Mouse (Mus musculus): ENCODE results near the gene Stac.

Stac gene

DNA sequence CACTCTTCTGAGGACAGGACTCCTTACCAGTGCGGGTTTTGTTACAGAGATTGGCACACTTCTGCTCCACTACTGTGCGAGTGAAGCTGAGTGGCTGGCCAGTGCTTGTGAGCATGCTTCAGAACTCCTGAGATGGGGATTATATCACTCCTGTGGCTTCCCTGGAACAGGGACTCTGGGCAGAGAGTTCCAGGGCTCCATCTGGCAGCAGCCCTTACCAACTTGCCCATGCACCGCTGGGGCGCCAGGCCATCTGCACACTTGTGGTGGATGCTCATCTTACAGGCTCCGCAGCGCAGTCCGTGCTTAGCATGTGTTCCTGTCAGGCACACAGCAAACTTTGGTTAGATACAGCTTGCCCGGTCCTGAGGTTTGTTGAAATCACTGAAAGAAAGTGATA, 83.5 kb downstream of the Stac start:
- in situ Hi-C loops (cut with MboI) = no loop called here

DNA sequence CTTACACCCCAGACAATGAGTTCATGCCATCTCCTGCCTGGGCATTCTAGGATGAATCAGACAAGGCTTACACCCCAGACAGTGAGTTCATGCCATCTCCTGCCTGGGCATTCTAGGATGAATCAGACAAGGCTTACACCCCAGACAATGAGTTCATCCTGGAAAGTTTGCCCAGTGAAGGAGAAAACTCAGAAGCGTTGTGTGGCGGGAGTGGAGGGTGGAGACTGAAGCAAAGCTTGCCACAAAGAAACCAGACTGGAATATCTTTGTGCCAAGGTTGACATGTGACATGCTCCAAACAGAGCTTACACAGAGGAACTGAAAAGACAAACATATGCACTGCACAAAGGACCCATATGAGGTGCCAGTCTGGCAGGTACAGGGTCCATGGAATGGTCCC, 102.6 kb downstream of the Stac start:
- in situ Hi-C loops (cut with MboI) = no loop called here

GRCm38 (mm10) chr9:111578784-111579183, 111.4 kb downstream of the Stac start:
- in situ Hi-C loops (cut with MboI) = no loop called here

GRCm38 (mm10) chr9:111577453-111577852, 112.7 kb downstream of the Stac start:
- in situ Hi-C loops (cut with MboI) = no loop called here

GRCm38 (mm10) chr9:111575889-111576288, 114.3 kb downstream of the Stac start:
- in situ Hi-C loops (cut with MboI) = no loop called here

DNA sequence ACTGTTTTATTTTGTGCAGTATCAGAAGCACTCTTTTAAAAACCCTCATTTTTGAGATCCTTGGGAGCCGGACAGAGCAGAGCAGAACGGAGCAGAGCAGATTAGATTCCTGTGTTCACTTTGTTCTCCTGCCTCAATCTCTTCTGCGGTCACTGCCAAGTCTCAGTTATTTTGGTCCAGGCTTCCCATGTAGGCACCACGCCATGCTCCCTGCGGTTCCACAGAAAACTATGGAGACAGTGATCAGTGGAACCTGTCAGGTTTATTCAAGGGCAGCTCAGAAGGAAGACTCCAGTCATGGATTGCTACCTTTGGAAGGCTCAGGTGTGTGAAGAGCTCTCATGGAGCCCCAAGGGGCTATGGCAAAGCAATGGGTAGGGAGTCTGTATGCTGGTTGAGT, 116.3 kb downstream of the Stac start:
- in situ Hi-C loops (cut with MboI) = loop anchor here (25.0 kb wide), 1 partner anchor 338 kb away; no protein-coding TSS in a partner anchor

DNA sequence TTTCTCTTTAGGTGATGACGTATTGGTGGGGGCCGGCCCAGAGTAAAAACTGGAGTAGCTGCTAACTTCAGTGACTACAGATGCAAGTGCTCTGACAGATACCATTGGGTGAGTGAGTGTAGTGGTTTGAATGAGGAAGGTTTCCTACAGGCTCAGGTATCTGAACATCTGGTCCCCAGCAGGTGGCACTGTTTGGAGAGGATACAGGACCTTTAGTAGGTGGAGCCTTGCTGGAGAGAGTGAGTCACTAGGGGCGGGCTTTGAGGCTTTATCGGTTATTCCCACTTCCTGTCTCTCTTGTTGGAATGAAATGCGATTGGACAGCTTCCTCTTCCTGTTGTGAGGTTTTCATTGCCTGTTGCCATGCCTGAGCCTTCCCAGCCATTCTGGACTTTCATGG, 118.5 kb downstream of the Stac start:
- in situ Hi-C loops (cut with MboI) = loop anchor here (25.0 kb wide), 1 partner anchor 341 kb away; no protein-coding TSS in a partner anchor

DNA sequence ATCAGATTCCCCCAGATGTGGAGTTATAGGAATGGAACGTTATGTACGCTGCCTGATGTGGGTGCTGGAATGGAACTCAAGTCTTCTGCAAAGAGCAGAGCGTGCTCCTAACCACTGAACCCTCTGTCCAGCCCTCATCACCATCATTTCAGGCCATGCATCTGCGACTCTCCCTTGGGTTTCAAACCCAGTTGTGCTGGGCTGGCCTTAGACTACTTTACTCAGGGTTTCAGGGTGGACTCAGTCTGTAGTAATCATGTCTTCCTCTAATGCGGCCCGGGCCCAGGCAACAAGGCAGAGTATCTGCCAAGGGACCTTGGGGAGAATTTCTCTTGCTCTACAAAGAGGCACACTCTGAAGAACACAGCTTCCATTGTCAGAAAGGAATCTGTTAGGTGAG, 126.0 kb downstream of the Stac start:
- in situ Hi-C loops (cut with MboI) = loop anchor here (25.0 kb wide), 1 partner anchor 348 kb away; no protein-coding TSS in a partner anchor

DNA sequence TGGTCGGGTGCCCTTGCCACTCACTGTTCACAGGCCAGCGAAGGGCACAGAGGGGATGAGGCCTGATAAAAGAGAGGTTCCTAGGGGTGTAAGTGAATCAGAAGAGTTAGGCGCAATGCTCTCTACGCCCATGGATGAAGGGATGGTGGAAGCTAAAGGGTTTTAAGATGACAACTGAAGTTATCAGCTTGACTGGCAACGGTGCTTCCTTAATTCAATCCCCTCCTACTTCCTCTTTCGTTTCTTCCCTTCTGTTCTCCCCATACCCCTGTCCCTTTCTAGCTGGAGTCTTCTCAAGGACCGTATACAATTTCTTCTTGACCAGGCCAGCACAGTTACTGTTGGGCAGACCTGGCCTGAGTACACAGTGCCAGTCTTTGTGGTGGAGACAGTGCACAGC, 126.9 kb downstream of the Stac start:
- in situ Hi-C loops (cut with MboI) = loop anchor here (25.0 kb wide), 1 partner anchor 349 kb away; no protein-coding TSS in a partner anchor

DNA sequence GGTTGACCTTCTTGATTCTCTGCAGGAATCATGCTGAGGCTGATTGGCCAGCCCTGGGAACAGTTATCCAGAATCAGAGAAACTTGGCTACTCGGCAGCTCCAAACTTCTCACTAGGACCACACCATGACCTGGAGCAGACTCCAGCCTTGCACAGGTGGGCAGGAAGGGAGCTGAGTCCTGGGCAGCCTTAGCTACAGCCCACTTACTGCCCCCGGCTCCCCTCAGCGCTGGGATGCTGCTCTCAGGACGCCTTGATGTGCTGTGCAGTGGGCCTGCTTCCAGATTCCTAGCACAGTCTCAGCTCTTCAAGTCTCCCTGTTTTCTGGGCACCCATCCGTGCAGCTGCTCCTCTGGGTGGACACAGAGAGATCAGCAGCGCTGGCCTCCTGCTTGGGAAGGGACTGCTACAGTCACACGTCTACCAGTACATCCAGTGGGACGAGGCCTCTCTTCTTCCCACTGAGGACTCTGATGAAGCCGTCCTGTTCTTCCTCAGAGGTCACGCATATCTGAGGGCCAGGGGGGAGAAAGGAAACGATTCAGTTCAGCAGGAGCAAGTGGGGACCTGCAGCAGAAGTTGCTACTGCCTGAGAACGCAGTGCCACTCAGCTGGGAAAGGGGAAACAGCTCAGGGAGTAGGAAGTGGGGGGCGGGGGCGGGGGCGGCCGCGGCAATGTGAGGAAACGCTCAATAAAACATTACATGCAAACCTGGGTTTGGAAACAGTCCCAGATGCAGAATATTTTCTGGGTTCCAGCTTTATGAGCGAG, 127.7 kb downstream of the Stac start:
- in situ Hi-C loops (cut with MboI) = loop anchor here (25.0 kb wide), 1 partner anchor 350 kb away; no protein-coding TSS in a partner anchor

GRCm38 (mm10) chr9:111556699-111557098, 133.4 kb downstream of the Stac start:
- in situ Hi-C loops (cut with MboI) = loop anchor here (25.0 kb wide), 1 partner anchor 356 kb away; no protein-coding TSS in a partner anchor

GRCm38 (mm10) chr9:111552865-111553264, 137.3 kb downstream of the Stac start:
- in situ Hi-C loops (cut with MboI) = loop anchor here (25.0 kb wide), 1 partner anchor 359 kb away; no protein-coding TSS in a partner anchor

DNA sequence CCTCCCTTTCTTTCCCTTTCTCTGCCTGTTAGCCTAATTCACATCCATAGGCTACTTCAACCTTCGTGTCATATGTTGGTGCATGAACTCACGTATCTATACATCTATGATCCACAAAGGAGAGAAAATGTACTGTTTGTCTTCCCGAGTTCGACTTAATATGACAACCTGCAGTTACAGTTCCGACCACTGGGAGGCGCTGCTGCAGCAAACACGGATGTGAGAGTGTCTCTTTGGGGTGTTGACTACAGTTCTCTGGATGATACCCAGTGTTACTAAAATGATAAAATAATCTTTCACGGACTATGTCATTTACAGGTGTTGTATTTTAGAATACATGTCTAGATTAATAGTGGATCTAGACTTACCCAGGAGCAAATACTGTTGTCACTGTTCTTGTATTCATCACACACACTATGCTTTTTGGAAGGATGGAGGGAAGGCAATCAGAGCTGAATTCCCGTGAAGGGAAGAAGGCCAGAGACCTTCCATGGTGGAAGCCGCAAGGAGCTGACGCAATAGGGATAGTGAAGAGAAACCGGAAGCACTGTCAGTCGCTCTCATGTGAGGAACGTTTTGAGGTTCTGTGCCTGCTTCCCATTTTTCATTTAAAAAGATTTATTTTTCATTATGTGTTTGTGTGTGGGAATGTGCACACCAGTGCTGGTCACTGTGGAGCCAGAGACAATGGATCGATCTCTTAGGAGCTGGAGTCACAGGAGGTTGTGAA, 138.5 kb downstream of the Stac start:
- in situ Hi-C loops (cut with MboI) = loop anchor here (25.0 kb wide), 1 partner anchor 361 kb away; no protein-coding TSS in a partner anchor

DNA sequence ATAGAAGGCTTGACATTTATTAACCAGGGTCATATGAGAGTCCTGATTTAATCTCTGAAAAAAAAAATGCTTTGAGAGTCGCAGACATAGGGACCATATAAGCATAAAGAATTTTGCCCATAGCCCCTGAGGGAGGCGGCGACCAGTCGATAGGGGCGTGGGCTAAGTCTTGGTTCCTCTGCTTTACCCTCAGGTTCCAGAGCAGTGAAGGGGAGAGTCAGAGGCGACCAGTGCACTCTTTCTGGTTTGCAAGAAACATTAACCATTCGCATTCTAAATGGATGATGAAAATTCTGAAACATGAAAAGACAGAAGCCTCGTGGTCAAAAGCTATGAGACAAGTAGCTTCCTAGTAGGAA, 139.2 kb downstream of the Stac start:
- in situ Hi-C loops (cut with MboI) = loop anchor here (25.0 kb wide), 1 partner anchor 361 kb away; no protein-coding TSS in a partner anchor

- in situ Hi-C loops (cut with MboI) = loop anchor here (25.0 kb wide), 1 partner anchor 362 kb away; no protein-coding TSS in a partner anchor
These were observed 139.7 kb downstream of the Stac start for GRCm38 (mm10) chr9:111550281-111550962.

DNA sequence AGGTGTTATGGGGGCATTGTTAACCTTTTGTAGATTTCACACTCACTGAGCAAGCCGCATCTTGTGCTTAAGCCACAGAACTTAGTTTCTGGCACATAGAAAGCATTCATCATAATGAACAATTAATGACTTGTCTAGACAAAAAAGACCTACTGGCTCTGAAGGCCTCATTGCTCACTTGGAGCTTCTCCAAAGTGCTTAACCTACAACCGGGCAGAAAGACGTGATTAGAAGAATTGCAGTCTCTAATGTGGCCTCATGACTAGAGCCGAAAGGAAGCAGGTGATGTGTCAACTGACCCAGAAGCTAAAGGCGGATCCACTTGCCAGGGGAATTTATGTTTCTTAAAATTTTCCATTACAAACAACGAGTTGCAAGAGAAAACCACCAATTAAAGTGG, 147.5 kb downstream of the Stac start:
- in situ Hi-C loops (cut with MboI) = no loop called here

DNA sequence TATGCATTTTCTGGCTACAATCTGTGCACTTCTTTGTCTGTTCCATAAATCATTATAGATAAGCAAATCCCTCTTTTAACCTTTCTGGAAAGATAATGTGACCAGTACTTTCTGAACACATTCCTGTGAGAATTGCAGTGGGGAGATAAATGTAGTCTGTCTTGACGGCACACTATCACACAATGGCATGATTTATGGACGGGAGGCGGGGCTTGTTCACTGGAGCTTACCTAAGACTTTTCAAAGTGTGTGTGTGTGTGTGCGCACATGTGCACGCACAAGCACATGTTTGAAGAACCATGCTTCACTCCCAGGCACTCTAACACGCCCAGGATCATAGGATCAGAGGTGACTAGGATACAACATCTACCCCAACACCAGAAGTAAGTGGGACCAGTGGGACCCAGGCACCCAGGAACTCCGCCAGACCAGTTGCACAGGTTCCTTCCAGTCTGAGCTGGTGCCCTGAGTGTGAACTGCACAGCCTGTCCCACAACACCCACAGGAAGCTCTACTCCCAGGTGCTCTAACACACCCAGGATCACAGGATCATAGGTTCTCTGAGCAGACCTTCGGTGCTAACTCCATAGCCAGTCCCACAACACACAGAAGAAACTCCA, 154.6 kb downstream of the Stac start:
- in situ Hi-C loops (cut with MboI) = no loop called here

GRCm38 (mm10) chr9:111534744-111535423, 155.3 kb downstream of the Stac start:
- in situ Hi-C loops (cut with MboI) = no loop called here

- in situ Hi-C loops (cut with MboI) = no loop called here
These were observed 166.3 kb downstream of the Stac start for GRCm38 (mm10) chr9:111523871-111524270.

GRCm38 (mm10) chr9:111523111-111523510, 167.0 kb downstream of the Stac start:
- in situ Hi-C loops (cut with MboI) = no loop called here

DNA sequence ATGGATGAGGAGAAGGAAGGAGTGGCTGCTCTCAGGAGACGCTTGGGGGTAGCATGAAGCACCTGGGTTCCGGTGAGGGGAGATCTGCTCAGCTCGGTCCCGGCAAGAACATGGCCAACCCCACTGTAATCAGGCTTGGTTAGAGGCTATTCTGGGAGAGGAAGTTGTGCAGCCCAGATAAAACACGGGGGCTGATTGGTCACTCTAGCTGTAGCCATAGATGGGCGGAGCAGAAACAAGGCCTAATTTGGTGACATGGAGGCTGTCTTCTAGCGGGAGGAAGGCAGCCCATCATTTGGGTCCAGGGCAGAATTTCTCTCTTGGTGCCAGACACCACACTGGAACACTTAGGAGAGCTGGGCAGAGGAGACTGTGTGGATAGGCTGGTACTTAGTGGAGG, 167.9 kb downstream of the Stac start:
- in situ Hi-C loops (cut with MboI) = no loop called here
